Mouse (Mus musculus) thymus, postnatal 14 days (tissue): ENCODE data around the gene 4930452B06Rik.

Experiments used
- DNase-seq: peaks from one replicate; pipeline ENCODE4 v3.0.0; 2021

Gene 4930452B06Rik

DNA sequence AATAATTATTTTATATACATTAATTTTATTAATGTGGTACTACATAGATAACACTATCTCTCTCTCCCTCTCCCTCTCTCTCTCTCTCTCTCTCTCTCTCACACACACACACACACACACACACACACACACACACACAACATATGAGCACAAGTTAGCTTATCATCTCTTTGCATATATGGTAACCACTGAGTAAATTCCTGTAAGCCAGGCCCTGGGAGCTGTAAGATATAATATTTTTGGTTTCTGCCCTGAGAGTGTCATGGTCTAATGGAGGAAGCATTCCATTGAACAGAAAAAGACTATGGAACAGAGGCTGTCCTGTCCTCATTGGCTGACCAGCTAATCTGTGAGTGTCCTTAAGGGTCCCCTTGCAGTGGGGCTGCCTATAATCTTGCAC is 216.7 kb downstream of the 4930452B06Rik start:
- no peak for DNase-seq

DNA sequence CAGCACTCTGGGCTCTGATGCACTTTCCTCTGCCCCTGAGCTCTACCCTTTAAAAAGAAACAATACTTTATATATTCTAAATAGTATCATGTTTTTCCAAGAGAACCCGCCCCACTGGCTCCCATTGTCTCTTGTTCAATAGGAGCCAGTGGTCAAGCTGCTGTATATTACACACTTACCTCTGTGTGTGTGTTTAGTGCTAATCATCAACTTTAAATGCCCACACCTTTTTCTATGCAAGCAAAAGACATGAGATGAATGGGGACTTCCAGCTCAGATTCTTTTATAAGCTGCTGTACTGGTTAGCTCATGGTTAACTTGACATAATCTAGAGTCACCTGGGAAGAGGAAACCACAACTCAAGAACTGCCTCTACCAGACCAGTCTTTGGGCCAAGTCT is 218.7 kb downstream of the 4930452B06Rik start:
- DNase-seq: no peak

DNA sequence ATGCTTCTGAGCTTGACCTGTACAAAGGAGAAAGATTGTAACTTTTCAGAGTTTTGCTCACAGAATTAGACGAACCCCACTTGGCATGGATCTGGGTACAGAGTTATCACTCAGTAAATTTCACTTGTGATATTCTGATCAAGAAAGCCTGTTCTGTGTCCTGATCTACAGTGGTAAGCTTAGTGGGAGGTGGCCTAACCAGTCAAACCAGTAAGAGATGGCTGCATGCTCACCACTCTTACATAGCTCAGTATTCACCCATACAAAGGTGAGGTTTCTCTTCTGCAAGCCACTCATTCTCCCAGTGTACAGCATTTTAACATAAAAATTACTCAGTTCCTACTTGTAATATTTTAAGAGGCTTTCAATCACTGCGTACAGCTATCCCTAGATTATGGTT is 221.7 kb downstream of the 4930452B06Rik start:
- DNase-seq: no peak

DNA sequence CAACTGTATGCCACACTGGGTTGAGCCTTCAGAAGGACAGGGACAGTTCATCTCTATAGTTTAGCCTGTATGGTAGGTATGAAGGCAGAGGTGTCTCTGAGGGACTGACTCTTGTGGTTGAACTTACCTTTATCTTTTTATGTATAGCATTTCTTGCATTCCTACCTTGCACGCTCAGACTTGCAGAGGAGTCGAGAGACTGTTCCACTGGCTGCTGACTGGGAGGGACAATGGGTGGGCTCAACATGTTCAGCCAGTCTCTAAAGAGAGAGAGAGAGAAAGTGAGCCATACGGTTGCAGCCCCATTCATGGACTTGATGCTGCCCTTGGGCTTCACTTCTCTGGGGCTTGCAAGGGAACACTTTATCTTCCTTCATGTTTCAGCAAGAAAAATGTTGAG is 223.3 kb downstream of the 4930452B06Rik start:
- no peak for DNase-seq

DNA sequence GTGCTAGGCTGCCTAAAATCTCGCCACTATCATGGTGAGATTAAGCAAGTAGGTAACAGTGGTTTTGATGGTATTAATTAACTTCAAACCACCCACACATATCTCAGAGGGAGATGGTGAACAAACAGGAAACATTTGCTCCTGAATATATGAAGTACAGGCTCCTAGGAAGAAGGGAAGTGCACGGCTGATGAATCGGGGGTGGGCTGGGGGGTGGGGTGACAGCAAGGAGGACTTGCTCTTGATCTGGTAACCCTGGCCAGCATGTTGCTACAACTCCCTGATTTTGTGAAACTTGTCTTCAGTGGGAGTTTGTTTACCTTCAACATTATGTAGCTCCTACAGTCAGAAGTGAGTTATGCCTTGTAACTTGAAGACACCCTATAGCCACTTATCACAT is 224.4 kb downstream of the 4930452B06Rik start:
- no peak for DNase-seq

DNA sequence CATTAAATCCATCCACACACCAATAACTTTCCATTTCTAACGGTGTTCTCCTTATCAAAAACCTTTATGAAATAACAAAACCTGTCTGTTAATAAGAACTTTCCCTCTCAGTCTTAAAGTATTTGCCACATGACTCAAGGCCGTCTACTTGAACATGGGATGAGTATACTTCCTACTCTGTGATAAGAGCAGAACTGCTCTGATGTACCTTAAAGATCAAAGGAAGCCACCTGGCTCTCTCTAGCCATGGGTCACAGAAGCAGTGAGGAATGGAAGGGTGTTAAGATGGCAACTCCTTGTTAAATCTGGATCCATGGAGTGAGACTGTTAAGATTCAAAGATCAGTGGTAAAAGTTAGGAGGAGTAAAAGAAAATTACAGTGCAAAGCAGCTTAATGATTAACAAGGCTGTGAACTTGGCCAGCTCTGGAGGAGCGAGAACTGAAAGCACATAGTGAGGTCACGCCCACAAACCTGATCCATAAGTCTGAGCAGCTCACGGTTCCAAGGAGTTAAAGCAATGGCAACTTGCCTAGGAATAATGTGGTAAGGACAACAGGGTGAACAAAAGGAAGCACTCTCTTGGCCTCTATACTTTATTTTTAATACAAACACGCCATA is 235.3 kb downstream of the 4930452B06Rik start:
- no peak for DNase-seq

DNA sequence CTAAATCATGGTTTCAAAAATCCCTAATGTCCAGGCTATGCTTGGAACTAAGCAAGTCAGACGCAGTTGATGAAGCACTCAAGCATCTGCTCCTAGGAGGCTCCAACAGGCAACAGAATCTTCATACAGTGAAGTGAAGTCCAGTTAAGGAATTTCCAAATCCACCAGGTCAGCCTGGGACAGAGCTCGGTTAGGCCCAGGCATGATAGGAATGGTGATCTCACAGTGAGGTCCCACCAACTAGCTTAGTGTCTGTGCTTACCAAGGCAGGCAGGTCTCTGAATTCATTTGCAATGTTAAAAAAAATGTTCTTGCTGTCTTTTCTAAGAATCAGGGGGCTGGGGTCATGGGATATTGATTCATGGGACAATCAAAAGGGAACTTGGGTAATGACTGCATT is 236.3 kb downstream of the 4930452B06Rik start:
- DNase-seq: no peak

DNA sequence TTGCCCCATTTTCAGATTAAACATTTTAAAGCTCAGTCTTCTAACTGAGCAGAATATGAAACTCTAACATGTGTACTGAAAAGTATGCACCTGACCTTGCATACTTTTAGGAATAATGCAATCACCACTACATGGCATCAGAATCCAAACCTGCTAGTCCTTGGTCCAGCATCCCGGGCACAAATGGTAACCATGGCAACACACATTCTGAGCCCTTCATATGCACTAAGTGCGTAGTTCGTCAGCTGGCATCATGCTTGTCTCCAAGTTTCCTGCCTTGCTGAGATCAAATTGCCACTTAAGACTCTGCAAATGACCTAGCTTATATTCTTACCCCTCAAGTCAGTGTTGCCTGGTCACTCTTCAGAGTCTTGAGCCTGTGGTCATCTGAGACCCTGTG is 243.2 kb downstream of the 4930452B06Rik start:
- no peak for DNase-seq

DNA sequence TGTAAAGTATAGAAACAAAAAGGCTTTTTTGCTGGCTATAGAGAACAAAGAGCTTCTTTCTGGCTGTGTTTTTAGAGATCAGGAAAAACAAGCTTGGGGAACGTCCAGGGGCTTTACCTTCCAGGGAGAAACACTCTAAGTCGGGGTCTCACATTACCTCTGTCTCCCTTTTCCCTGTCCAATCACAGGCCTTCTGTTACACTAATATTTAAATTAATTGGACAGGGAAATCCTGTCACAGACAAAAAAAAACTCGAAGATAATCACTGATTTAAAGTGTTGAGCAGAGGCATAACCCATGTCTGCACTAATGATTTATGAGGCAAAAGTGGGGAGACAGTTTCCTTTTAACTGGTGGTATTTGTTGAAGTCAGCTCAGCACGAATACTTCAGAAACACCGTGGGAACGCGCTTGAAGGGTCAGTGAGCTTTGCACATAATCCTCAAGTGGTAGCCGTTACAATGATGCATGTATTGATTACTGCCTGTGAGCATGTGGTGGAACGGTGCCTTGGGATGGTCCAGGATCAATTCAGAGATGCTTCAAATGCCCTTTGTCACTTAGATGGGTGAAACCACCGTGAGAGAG is 244.7 kb downstream of the 4930452B06Rik start:
- no peak for DNase-seq

DNA sequence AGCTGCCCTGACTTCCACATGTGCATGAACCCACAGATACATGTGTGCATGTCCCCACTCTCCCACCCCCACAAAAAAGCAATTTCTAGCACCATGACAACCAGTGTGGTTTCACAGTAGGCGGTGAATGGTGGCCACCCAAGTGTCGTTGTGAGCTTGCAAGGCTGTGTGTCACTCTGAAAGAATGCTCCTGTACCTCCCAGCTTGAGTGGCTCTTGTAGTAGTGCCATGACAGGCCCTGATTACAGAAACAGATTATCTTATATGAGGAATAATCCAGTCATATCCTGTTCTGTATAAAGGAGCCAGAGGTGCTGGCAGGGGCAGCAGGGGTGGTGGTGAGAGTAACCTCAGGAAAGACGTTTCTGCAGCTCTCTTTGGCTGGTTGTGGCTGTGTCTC is 247.4 kb downstream of the 4930452B06Rik start:
- DNase-seq: no peak

DNA sequence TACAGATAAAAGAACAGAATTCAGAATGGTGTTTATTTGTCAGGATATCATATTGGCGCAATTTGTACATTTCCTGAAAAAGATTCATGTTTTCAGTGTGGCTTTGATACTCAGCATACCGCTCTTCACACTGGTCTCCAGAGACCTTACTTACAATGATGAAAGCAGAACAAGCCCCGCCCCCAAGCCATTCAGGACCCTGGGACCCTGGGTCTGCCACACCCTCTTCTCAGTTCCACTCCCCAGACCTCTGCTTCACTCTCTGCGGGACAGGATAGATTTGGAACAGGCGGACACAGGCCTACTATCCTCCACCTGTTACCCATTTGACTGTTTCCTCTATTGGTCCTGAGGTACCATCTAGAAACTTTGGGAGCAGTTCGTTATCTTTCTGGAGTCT is 260.1 kb downstream of the 4930452B06Rik start:
- no peak for DNase-seq

DNA sequence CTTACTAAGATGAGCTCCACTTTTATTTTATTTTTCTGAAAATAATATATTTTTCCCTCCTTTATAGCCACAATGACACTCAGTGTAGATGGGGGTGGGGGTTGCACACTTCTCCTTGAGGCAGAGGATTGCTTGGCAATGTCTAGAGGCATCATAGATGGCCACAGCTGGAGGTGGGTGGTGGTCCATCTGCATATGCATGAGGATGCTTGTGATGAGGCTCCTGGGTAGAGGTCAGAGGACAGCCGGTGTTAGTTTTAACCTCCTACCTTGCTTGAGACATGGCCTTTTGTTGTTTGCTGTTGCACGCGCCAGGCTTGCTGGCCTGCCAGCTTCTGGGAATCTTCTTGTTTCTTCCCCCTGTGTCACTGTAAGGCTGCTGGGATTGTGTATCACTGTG is 262.7 kb downstream of the 4930452B06Rik start:
- no peak for DNase-seq

DNA sequence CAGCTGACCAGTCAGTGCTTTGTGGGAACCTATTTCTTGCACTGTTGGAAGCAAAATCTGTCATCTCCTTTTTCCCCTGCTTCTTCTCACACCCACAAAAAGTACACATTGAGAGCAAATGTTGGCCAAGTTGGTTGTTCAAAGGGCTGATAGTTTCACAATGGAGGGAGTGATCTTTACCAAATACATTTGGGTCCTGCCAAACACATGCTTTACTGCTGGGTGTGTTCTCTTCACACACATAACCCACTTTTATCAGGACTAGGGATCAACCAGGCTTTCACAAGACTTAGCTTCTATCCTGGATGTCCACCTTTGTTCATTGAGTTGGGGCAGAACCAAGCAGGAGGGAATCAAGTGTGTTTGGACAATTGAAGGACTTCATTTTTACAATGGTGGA is 267.5 kb downstream of the 4930452B06Rik start:
- no peak for DNase-seq

DNA sequence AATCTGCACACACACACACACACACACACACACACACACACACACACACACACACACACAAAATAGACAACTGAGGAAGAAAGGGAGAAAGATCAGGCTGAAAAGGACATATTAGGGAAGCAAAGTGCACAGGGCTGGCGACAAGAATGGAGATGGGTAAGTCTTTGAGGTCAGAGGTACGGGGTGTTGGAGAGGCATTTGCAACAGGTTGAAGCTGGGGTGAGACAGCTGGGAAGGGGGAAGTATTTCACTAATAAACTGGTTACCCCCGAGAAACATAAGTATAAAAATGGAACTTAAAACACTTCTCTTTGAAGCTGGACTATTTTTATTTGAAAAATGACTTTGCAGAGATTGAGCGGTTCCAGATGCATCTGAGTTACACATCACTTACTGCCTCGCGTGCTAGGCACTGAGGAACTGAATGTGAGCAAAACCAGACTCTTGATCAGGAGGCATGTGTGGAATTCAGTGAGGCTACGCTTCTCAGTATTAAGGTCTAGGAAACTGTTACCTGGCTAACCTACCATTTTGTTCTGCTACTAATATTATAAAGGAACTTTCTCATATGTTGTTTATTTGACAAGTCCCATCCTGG is 270.3 kb downstream of the 4930452B06Rik start:
- DNase-seq: no peak

DNA sequence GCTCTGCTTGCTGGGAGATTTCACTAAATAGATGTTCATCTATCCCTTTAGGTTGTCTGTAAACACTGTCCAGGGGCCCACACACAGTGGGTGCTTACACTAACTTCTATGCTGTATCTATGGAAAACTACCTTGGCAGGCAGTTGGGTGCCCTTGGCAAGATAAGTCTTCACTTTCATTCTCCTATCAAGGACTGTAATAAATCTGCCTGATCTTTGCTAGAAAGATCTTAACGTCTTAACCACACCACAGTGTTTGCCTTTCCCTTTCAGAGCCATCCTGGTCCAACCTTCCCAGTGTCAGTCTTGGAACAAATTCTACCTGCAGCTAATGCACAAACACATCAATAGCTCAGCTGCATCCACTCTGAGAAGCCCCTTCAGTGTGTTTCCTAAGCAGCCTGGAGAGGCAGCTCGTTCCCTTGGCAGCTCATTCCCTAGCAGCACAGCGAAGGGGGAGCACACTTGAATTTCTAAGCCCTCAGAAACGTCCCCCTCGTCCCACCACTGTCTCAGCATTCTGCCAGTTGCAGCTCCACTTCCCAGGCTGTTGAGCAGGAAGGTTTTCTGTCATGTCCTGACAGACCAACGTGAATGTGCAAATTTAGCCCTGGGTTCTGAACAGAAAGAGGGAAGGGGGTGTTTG is 273.7 kb downstream of the 4930452B06Rik start:
- DNase-seq: no peak
